Mouse (Mus musculus) embryonic facial prominence, embryonic 15.5 days (tissue): Measurements from ENCODE around the gene Clec2g. TPM values are rescaled to one million over a fixed set of nuclear protein-coding genes. Genes with fewer than 3 reads are reported as not detected.
"Not testable (repeated sequence)": the region's sequence is repeated elsewhere in the genome, so short reads cannot be mapped to it uniquely, and the experiment has no call there.

Experiments
- ATAC-seq: fragments of 200-750 bp; cut with Nextera tagmentation; 2 replicates; pipeline ENCODE4 v1.8.0; 2017; ENCODE audit warnings: low read depth, moderate TSS enrichment; ENCODE audit not compliant: insufficient number of reproducible peaks, low FRiP score, low TSS enrichment
- H3K27ac ChIP-seq: fragments of 300-500 bp; sonication (generic); replicated peaks from 2 replicates; pipeline ENCODE4 v1.5.1; 2015; ENCODE audit warnings: mild to moderate bottlenecking, inconsistent platforms
- H3K27me3 ChIP-seq: fragments of 300-500 bp; sonication (generic); 2 replicates; pipeline ENCODE4 v1.6.1; 2015; ENCODE audit warnings: inconsistent platforms
- H3K36me3 ChIP-seq: fragments of 300-500 bp; sonication (generic); 2 replicates; pipeline ENCODE4 v1.6.1; 2015; ENCODE audit warnings: mild to moderate bottlenecking, inconsistent platforms
- H3K4me1 ChIP-seq: fragments of 300-500 bp; sonication (generic); 2 replicates; pipeline ENCODE4 v1.6.1; 2015; ENCODE audit warnings: inconsistent platforms
- H3K4me2 ChIP-seq: fragments of 300-500 bp; sonication (generic); replicated peaks from 2 replicates; pipeline ENCODE4 v1.6.1; 2015; ENCODE audit warnings: mild to moderate bottlenecking, inconsistent platforms
- H3K4me3 ChIP-seq: fragments of 300-500 bp; sonication (generic); replicated peaks from 2 replicates; pipeline ENCODE4 v1.5.1; 2015; ENCODE audit warnings: mild to moderate bottlenecking, inconsistent platforms
- H3K9ac ChIP-seq: fragments of 300-500 bp; sonication (generic); 2 replicates; pipeline ENCODE4 v1.6.1; 2015; ENCODE audit warnings: inconsistent platforms
- H3K9me3 ChIP-seq: fragments of 300-500 bp; sonication (generic); replicated peaks from 2 replicates; pipeline ENCODE4 v1.6.1; 2016; ENCODE audit warnings: inconsistent platforms
- WGBS: fragments of 180-500 bp; shearing (Covaris S2); methylation state at CpG from one replicate; pipeline ENCODE4 v1.1.7; 2015; 5-methylcytosine and 5-hydroxymethylcytosine counted together
- polyA plus RNA-seq: library from polyadenylated mRNA; unstranded; fragments of >200 nt; fragmentation: Nextera tagmentation; extraction: Ambion mirVana; gene quantifications from 2 replicates; pipeline ENCODE4 v1.2.1, GENCODE M21; 2015

Clec2g gene
- 3.7 and 5.6 TPM in 2 replicates for polyA plus RNA-seq

DNA sequence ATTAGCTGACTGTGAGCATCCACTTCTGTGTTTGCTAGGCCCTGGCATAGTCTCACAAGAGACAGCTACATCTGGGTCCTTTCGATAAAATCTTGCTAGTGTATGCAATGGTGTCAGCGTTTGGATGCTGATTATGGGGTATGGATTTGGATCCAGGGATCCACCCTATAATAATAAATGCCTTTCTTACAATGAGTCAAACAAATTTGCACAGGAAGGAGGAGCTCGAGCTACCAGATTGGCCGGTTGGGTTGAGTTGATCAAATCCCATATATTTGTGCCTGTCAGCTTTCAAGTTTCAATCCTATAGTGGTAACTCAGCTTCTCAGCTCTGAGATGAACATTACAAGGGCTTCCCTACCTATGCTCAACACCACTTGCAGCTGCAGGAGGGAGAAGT, at the start of gene Clec2g:
Gene Clec2g (plus strand): TSS at position 301 of the 400 bp plus-strand sequence.
- not testable (repeated sequence) for H3K4me1 ChIP-seq, H3K4me3 ChIP-seq, H3K9me3 ChIP-seq, H3K27me3 ChIP-seq, ATAC-seq, H3K9ac ChIP-seq, H3K27ac ChIP-seq, H3K36me3 ChIP-seq, H3K4me2 ChIP-seq
- 74% methylated on average over 4 of the region's 4 CpGs for WGBS

DNA sequence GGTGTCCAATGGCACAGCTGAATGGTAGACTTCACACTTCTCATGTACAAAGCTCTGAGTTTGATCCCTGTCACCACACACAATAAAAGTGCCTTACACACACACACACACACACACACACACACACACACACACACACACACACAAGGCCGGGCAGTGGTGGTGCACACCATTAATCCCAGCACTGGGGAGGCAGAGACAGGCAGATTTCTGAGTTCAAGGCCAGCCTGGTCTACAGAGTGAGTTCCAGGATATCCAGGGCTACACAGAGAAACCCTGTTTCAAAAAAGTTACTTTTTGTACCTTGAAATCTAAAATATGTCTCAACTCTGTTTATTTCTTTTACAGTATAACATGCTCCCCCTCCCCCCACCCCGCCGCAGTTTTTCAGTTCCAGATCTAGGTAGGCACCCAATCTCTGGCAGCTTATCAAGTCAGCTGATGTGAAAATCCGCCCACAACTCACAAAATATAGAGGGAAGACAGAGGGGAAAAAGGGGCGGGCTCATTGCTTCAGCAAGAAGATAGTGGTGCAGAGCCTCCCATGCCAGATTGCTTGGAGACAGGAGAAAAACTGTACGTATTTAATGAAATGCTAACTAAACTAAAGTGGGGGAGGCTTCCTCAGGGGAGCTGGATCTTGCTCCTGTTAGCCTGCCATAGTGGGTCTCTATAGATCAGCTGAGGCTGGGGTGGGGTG, 46.9 kb upstream of the Clec2g start, which contains the start of gene Clec2i:
Gene Clec2i (plus strand): TSS at position 498 of the 700 bp plus-strand sequence.
- not testable (repeated sequence) for H3K4me1 ChIP-seq, H3K9ac ChIP-seq, H3K27ac ChIP-seq, H3K36me3 ChIP-seq, H3K4me3 ChIP-seq, H3K4me2 ChIP-seq, H3K27me3 ChIP-seq, ATAC-seq, H3K9me3 ChIP-seq
- WGBS = 83% methylated on average over 6 of the region's 6 CpGs

DNA sequence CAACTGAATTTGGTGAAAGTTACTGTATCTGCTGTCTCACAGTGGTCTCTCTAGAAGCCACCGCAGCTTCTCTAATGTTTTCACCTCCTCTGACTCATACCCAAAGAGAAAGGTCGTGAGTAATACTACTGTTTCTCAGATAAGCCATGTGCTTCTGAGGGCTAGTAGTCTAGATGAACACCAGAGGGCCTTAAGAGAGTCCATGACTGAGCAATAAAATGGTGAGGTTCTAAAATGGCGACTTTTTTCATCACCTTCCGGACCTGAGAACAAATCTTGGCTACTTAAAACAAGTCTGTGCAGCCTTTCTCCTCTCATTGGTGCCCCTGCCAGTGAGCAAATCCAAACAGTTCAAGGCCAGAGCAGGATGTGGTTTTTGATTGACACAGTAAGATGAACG, 45.3 kb upstream of the Clec2g start:
- no peaks in the 10 kb centered on the region for H3K9me3 ChIP-seq
- WGBS = 62% methylated on average over 5 of the region's 5 CpGs
- no peaks in the 10 kb centered on the region for H3K36me3 ChIP-seq
- no peaks in the 10 kb centered on the region for H3K27me3 ChIP-seq
- no peak overlapping the region for H3K4me2 ChIP-seq
- H3K27ac ChIP-seq = no peak overlapping the region
- H3K4me3 ChIP-seq = no peak overlapping the region
- H3K9ac ChIP-seq = no peak overlapping the region
- H3K4me1 ChIP-seq = no peaks in the 10 kb centered on the region
- no peak for ATAC-seq

DNA sequence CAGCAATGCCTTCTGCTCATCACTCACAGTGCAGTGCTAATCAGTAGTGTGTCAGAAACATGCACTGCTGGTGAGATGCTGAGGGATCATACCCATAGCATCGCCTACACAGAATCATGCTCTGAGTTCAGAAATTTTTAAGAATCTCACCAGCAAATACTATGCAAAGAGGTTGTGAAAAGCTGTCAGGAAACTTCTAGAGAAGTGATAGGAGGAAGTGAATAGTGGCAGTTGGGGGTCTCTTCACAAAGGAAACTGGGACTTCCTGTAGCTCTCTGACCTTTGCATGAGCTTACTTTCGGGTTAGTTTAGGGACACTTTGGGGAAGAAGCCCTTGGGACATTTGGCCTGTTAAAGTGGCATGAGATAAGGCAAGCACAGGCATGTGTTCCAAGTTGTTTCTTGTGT, 43.2 kb upstream of the Clec2g start, which contains the start of gene BC035044:
Gene BC035044 (minus strand): TSS at position 179 of the 408 bp plus-strand sequence.
- no peak within 1 kb of the TSS for H3K27ac ChIP-seq
- WGBS = 65% methylated on average over 2 of the region's 2 CpGs
- no peak within 1 kb of the TSS for H3K4me2 ChIP-seq
- H3K4me1 ChIP-seq = no peaks in the 10 kb centered on the region
- H3K27me3 ChIP-seq = no peaks in the 10 kb centered on the region
- no peak within 1 kb of the TSS for H3K4me3 ChIP-seq
- no peak within 1 kb of the TSS for H3K9ac ChIP-seq
- ATAC-seq = no peak
- no peaks in the 10 kb centered on the region for H3K9me3 ChIP-seq
- H3K36me3 ChIP-seq = no peaks in the 10 kb centered on the region

DNA sequence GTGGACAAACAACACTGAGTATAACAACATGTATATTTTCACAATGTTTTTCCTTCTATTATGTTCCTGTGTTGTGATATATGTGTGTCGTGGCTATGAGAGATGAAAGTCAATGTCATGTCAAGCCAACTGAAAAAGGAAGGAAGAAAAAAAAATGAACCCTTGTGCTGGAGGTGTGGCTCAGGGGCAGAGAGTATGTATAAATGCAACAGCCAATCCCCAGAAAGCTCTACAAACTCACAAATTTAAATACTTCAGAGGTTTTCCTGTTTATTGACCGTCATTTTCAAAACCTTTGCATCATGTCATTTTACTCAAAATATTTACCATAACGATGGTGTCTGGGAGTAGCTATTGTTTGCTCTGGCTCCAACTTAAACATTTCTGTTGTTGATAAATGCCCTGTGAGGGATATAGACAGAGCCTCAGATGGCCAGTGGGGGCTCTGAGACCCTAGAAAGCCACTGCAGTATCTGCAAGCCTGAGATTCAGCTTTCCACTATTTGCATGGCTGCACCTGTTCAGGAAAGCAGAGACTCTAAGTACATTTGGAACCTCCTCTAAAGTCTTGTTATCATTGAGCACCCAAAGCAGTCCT, 38.7 kb upstream of the Clec2g start:
- Histone ChIP-seq H3K4me2 (no peak overlapping the region), H3K36me3 (no peaks in the 10 kb centered on the region), H3K9ac (no peak overlapping the region), H3K4me1 (no peaks in the 10 kb centered on the region), H3K27ac (no peak overlapping the region), H3K9me3 (no peaks in the 10 kb centered on the region), H3K4me3 (no peak overlapping the region), H3K27me3 (no peaks in the 10 kb centered on the region)
- ATAC-seq = no peak
- WGBS = 76% methylated on average over 3 of the region's 3 CpGs

DNA sequence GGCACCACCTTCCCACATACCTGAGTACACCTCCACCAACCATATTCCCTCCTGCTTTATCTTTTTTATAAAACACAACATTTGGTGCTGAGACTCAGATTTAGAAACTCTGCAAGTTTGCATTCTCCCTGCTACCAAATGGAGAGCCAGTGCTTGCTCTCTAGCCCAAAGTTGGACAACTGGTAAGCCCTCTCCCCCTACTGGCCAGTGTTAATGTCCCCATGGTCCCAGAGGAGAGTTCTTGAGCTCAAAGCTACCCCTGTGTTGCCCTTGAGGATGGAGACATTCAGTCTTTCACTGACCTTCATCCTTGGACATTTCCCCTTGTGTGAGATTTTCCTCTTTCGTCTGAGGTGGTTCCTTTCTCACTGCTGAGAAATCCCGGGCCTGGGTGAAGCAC, 34.1 kb upstream of the Clec2g start:
- Histone ChIP-seq H3K27ac (no peak overlapping the region), H3K4me3 (no peak overlapping the region), H3K9ac (no peak overlapping the region), H3K4me2 (no peak overlapping the region), H3K4me1 (no peaks in the 10 kb centered on the region), H3K27me3 (no peaks in the 10 kb centered on the region), H3K36me3 (no peaks in the 10 kb centered on the region), H3K9me3 (no peaks in the 10 kb centered on the region)
- no peak for ATAC-seq
- 88% methylated on average over 2 of the region's 2 CpGs for WGBS

DNA sequence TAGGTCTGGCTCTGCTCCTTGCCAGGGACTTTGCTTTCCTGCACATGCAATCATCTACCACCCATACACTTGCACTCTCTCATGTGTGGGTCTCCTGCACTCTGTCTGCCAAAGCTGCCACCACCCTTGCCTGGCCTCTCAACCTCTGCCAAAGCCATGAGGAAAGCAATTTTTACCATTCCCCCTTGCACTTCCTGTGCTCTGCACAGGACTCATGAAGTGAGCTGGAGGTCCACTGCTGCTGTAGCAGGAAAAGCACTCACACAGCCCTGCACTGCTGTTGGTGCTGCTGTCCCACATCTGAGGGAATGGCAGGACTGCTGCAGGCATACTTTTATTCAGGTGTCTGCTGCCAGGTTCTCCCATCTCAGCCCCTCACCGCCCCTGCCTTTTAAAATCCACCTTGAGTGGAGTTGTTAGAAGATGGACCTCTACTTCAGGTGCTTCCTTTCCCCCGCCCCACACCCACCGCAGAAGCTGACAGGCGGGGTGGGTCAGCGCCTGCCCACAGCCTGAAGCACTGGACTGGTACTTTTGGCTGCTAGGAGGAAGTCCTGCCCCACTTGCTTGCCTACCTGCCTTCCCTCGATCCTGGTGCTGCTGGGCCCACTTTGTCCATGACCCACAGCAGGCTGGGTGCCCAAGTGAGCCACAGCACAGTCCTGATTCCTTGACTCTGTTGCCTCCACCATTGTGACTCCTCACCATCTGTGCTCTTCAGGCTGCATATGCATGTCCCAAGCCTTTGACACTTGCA, 33.2 kb upstream of the Clec2g start:
- H3K27ac ChIP-seq, H3K36me3 ChIP-seq, H3K9me3 ChIP-seq, ATAC-seq, H3K4me1 ChIP-seq, H3K9ac ChIP-seq, H3K4me2 ChIP-seq, H3K4me3 ChIP-seq, H3K27me3 ChIP-seq: not testable (repeated sequence)
- WGBS = 77% methylated on average over 6 of the region's 6 CpGs

DNA sequence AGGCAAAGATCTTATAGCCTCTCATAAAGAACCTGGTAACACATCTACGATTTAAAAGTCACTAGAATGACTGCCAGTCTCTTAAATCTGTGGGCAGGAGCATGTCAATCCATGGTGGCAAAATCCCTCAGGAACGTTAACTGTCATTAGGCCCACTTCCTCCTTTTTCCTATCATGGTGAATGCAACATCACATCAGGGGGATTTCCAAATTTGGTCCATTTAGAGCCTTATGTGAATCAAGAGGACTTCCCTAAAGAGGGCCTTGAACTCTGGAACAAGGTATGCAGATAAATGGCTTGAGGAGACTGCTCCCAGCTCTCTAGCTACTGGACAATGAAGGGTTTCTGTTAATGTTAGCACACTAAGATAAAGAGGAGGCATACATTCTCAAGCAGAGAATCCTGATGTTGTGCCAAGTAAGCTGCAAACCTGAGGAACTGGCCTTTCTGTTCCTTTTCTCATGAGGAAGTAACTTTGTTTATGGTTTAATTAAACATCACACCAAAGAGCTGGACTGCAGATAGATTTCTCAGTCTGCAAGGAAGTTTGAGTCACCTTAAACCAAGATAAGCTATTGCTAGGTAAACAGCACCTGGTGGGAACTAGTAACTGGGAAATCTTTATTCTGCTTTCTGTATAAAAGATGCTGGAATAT, 20.5 kb upstream of the Clec2g start:
- no peak for ATAC-seq
- Histone ChIP-seq H3K27me3 (no peaks in the 10 kb centered on the region), H3K9me3 (no peaks in the 10 kb centered on the region), H3K27ac (no peak overlapping the region), H3K9ac (no peak overlapping the region), H3K4me1 (no peaks in the 10 kb centered on the region), H3K36me3 (no peaks in the 10 kb centered on the region), H3K4me2 (no peak overlapping the region), H3K4me3 (no peak overlapping the region)
- WGBS = 80% methylated on average over 2 of the region's 2 CpGs

DNA sequence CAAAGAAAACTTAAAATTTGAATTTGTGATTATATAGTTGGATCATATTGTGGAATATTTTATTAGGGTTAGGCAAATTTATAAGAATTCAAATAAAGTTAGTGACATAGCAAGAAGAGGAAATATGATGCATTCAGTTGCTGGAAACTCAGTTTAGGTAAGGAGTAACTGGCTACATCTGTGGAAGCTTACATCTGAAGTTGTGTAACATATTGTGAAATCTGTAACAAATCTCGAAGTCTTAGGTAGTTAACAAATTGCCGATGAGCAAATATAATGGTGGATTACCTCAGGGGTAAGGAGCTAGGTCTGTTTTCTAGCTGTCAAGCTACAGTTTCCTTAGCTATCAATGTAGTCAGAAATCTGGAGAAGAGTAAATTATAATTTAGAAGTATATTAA, 16.9 kb upstream of the Clec2g start:
- no peaks in the 10 kb centered on the region for H3K27me3 ChIP-seq
- H3K9ac ChIP-seq = no peak overlapping the region
- no peak overlapping the region for H3K4me3 ChIP-seq
- H3K4me1 ChIP-seq = no peaks in the 10 kb centered on the region
- H3K4me2 ChIP-seq = no peak overlapping the region
- no peaks in the 10 kb centered on the region for H3K9me3 ChIP-seq
- 75% methylated on average over 2 of the region's 2 CpGs for WGBS
- no peak overlapping the region for H3K27ac ChIP-seq
- no peak for ATAC-seq
- no peaks in the 10 kb centered on the region for H3K36me3 ChIP-seq

DNA sequence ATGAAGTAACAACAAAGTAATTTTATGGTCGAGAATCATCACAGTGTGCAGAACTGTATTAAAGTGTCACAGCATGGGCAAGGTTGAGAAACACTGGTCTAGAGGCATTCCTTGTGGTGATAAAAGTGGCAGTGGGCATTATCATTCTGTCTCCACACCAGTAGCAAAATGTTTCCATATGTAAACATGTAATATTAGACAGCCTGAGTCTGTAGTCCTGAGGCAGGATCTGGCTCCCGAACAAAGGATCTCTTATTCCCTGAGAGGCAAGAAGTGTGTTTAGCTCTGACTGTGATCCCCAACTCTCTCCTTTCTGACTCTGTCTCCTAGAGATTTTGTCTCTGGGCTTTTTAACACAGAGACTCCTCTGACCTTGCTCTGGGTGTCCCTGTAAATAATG, 1.1 kb upstream of the Clec2g start:
- no peak overlapping the region for H3K4me2 ChIP-seq
- H3K27me3 ChIP-seq = no peaks in the 10 kb centered on the region
- H3K27ac ChIP-seq = no peak overlapping the region
- WGBS = 18% methylated on average over 2 of the region's 2 CpGs
- H3K9me3 ChIP-seq = no peaks in the 10 kb centered on the region
- H3K36me3 ChIP-seq = no peaks in the 10 kb centered on the region
- H3K4me1 ChIP-seq = no peaks in the 10 kb centered on the region
- no peak overlapping the region for H3K9ac ChIP-seq
- no peak overlapping the region for H3K4me3 ChIP-seq
- 0 out of 2 replicates have a peak, but pooled peaks have one; percentile 34 for ATAC-seq
